ENCODE assay signal across 9 mouse cellular contexts in genomic region chr5:112859379-112860035, GRCm38 (mm10). TPM values are rescaled to one million over a fixed set of nuclear protein-coding genes. Genes with fewer than 3 reads are reported as not detected.
DNase-seq lines count a peak whose midpoint lies in the region; ATAC-seq and TF ChIP-seq lines count a peak whose summit lies in the region.
"Had no signal": no experiment of that assay in that cellular context is flagged by ENCODE, and none has a peak within 500 bp of the region (broad histone marks: within the 10 kb centered on the region; RNA-seq: fewer than 3 reads in every experiment).

No protein-coding gene starts in this region.

- no peak overlapping the region for H3K9ac ChIP-seq in forebrain, embryonic 15.5 days (replicated peaks)

- no peaks in the 10 kb centered on the region for H3K27me3 ChIP-seq in forebrain, embryonic 15.5 days

- peak; percentile 59 to 62 for DNase-seq in left cerebral cortex, postnatal 25 days (ENCODE audit: low spot score in 2 of 2)
- no peak for DNase-seq in left cerebral cortex, adult 2 months (ENCODE audit: extremely low spot score in 1 of 2, low spot score in 2 of 2)
- peak; percentile 72 for DNase-seq in kidney, postnatal 14 days
- DNase-seq in right cerebral cortex, adult 2 months (ENCODE audit: low spot score in 2 of 2): peak; percentile 46 to 54
- DNase-seq in spleen, adult 18-20 months: no peak
- DNase-seq in ovary, postnatal 14 days (ENCODE audit: low spot score): no peak
- DNase-seq: cerebellum, adult 9-11 months; gastrocnemius, adult 2 months had no signal

- H3K27ac ChIP-seq in left cerebral cortex, adult 2 months: no peak overlapping the region
- peak overlapping the region; percentile 70 for H3K27ac ChIP-seq in forebrain, embryonic 15.5 days (replicated peaks)
- H3K27ac ChIP-seq: gastrocnemius, adult 2 months had no signal

- H3K9me3 ChIP-seq in forebrain, embryonic 15.5 days: no peaks in the 10 kb centered on the region

- no peaks in the 10 kb centered on the region for H3K36me3 ChIP-seq in forebrain, embryonic 15.5 days

- H3K4me3 ChIP-seq in left cerebral cortex, adult 2 months: no peak overlapping the region
- no peak overlapping the region for H3K4me3 ChIP-seq in forebrain, embryonic 15.5 days
- H3K4me3 ChIP-seq: gastrocnemius, adult 2 months had no signal

- peaks cover 14% of the 10 kb centered on the region for H3K4me1 ChIP-seq in forebrain, embryonic 15.5 days

- peak; percentile 71; the same call in 1 of the 2 replicates for ATAC-seq in forebrain, embryonic 15.5 days (replicated peaks)

- no peak overlapping the region for H3K4me2 ChIP-seq in forebrain, embryonic 15.5 days (replicated peaks)

- intact Hi-C loops in left cerebral cortex, postnatal 25 days (cut with DNase I): loop anchor here (5.0 kb wide), 2 partner anchors 392 to 427 kb away; no protein-coding TSS in a partner anchor
- intact Hi-C loops in left cerebral cortex, adult 2 months (cut with DNase I): loop anchor here (5.0 kb wide), 2 partner anchors 72 to 192 kb away; no protein-coding TSS in a partner anchor

- 36% methylated on average over 12 of the region's 12 CpGs for WGBS in forebrain, embryonic 15.5 days

- no peak for TF ChIP-seq CTCF in left cerebral cortex, adult 2 months (IDR thresholded peaks at IDR 0.05)

RNA-seq across cellular contexts. Expression of gene Myo18b, which starts 36.7 kb away (rescaled TPM):
- 1 to 10 TPM; 1.2 to 1.9 TPM for total RNA-seq in left cerebral cortex, postnatal 25 days (2021)
- 1 to 10 TPM in 1 of 2 experiments, under 1 TPM in 1; 1.00 to 1.4 TPM for total RNA-seq in left cerebral cortex, adult 2 months (2021)
- 0.82 and 1.2 TPM in 2 replicates for polyA plus RNA-seq in forebrain, embryonic 15.5 days (2015; fragmentation: Nextera tagmentation; extraction: Ambion mirVana)

Comparison
In these comparisons a context has a peak if more than half of its experiments do, and no peak if none do; other contexts are left out.
1. DNase-seq: peak in left cerebral cortex, postnatal 25 days (2 of 2), kidney, postnatal 14 days (single experiment) and right cerebral cortex, adult 2 months (2 of 2); none in left cerebral cortex, adult 2 months (0 of 2), spleen, adult 18-20 months (0 of 2) and ovary, postnatal 14 days (single experiment).